Mouse (Mus musculus) midbrain, postnatal 0 days (tissue): ENCODE results near the gene Smtnl2. TPM values are rescaled to one million over a fixed set of nuclear protein-coding genes. Genes with fewer than 3 reads are reported as not detected.

ENCODE experiments used
- ATAC-seq: fragments of 200-750 bp; cut with Nextera tagmentation; 2 replicates; pipeline ENCODE4 v1.8.0; 2017; ENCODE audit warnings: moderate number of reproducible peaks, mild to moderate bottlenecking, moderate TSS enrichment, moderate library complexity; ENCODE audit not compliant: low FRiP score
- DNase-seq: peaks from one replicate; pipeline ENCODE4 v3.0.0-alpha.2; 2015; ENCODE audit warnings: low spot score
- H3K27ac ChIP-seq: fragments of 300-500 bp; sonication (generic); 2 replicates; pipeline ENCODE4 v1.5.1; 2014; ENCODE audit warnings: low read depth, mild to moderate bottlenecking, low read length, mixed read lengths
- H3K27me3 ChIP-seq: fragments of 300-500 bp; sonication (generic); 2 replicates; pipeline ENCODE4 v1.6.1; 2014; ENCODE audit warnings: low read length, control low read depth, mixed read lengths; ENCODE audit not compliant: insufficient read depth
- H3K36me3 ChIP-seq: fragments of 300-500 bp; sonication (generic); 2 replicates; pipeline ENCODE4 v1.6.1; 2014; ENCODE audit warnings: low read length, control low read depth, mixed read lengths; ENCODE audit not compliant: insufficient read depth
- H3K4me1 ChIP-seq: fragments of 300-500 bp; sonication (generic); 2 replicates; pipeline ENCODE4 v1.6.1; 2014; ENCODE audit warnings: mild to moderate bottlenecking, control low read depth, antibody characterized with exemption, low read length, mixed read lengths; ENCODE audit not compliant: insufficient read depth
- H3K4me2 ChIP-seq: fragments of 300-500 bp; sonication (generic); 2 replicates; pipeline ENCODE4 v1.6.1; 2014; ENCODE audit warnings: low read depth, mild to moderate bottlenecking, low read length, mixed read lengths; ENCODE audit not compliant: poor library complexity, severe bottlenecking
- H3K4me3 ChIP-seq: fragments of 300-500 bp; sonication (generic); 2 replicates; pipeline ENCODE4 v1.5.1; 2014; ENCODE audit warnings: low read depth, mild to moderate bottlenecking, low read length, moderate library complexity
- H3K9ac ChIP-seq: fragments of 300-500 bp; sonication (generic); replicated peaks from 2 replicates; pipeline ENCODE4 v1.6.1; 2014; ENCODE audit warnings: mild to moderate bottlenecking, low read length, moderate library complexity, mixed read lengths; ENCODE audit not compliant: poor library complexity, severe bottlenecking
- H3K9me3 ChIP-seq: fragments of 300-500 bp; sonication (generic); 2 replicates; pipeline ENCODE4 v1.6.1; 2016; ENCODE audit warnings: low read length, control low read depth
- CTCF ChIP-seq: IDR thresholded peaks from 2 replicates; pipeline ENCODE4 v1.5.1; 2016; ENCODE audit warnings: antibody characterized with exemption, mild to moderate bottlenecking
- WGBS: fragments of 180-500 bp; shearing (Covaris S2); extraction: QIAGEN DNeasy Blood & Tissue Kit; methylation state at CpG from one replicate; pipeline ENCODE4 v1.1.7; 2014; 5-methylcytosine and 5-hydroxymethylcytosine counted together
- polyA plus RNA-seq: library from polyadenylated mRNA; unstranded; fragments of >200 nt; fragmentation: Nextera tagmentation; extraction: Ambion mirVana; gene quantifications from 2 replicates; pipeline ENCODE4 v1.2.1, GENCODE M21; 2015
- total RNA-seq: library from RNA; depleted of rRNA; stranded (reverse); fragments of >200 nt; gene quantifications from 2 replicates; pipeline ENCODE4 v1.2.3, GENCODE M21; 2014

Smtnl2 gene
- total and polyA plus RNA-seq, 2 experiments from 2014 or later: 13.3 to 18.6 TPM

GRCm38 (mm10) chr11:72420460-72421122 lies 9.1 kb upstream of the Smtnl2 start:
- H3K36me3 ChIP-seq: no peaks in the 10 kb centered on the region
- H3K27ac ChIP-seq: no peak overlapping the region
- no peaks in the 10 kb centered on the region for H3K9me3 ChIP-seq
- WGBS: 85% methylated on average over 6 of the region's 6 CpGs
- DNase-seq (no peak), ATAC-seq (no peak)
- no peak overlapping the region for H3K4me2 ChIP-seq
- H3K4me3 ChIP-seq: no peak overlapping the region
- no peak overlapping the region for H3K9ac ChIP-seq
- H3K4me1 ChIP-seq: no peaks in the 10 kb centered on the region
- H3K27me3 ChIP-seq: no peaks in the 10 kb centered on the region
- no peak for TF ChIP-seq CTCF

GRCm38 (mm10) chr11:72419006-72419405 lies 7.5 kb upstream of the Smtnl2 start:
- Histone ChIP-seq H3K27me3 (no peaks in the 10 kb centered on the region), H3K4me1 (no peaks in the 10 kb centered on the region), H3K4me3 (no peak overlapping the region), H3K4me2 (no peak overlapping the region), H3K9ac (no peak overlapping the region), H3K9me3 (no peaks in the 10 kb centered on the region), H3K27ac (no peak overlapping the region), H3K36me3 (no peaks in the 10 kb centered on the region)
- no peak for TF ChIP-seq CTCF
- whole genome bisulfite sequencing: 86% methylated on average over 6 of the region's 6 CpGs
- DNase-seq (no peak), ATAC-seq (no peak)

GRCm38 (mm10) chr11:72418227-72418626 lies 6.7 kb upstream of the Smtnl2 start:
- DNase-seq: no peak

GRCm38 (mm10) chr11:72417376-72417775 lies 5.9 kb upstream of the Smtnl2 start:
- WGBS: 13% methylated on average over 4 of the region's 4 CpGs

More at GRCm38 (mm10) chr11:72418227-72418626, 6.7 kb upstream of the Smtnl2 start:
- Histone ChIP-seq H3K36me3 (no peaks in the 10 kb centered on the region), H3K4me1 (no peaks in the 10 kb centered on the region), H3K27me3 (no peaks in the 10 kb centered on the region), H3K4me3 (no peak overlapping the region), H3K9ac (no peak overlapping the region), H3K4me2 (no peak overlapping the region), H3K27ac (no peak overlapping the region), H3K9me3 (no peaks in the 10 kb centered on the region)
- TF ChIP-seq CTCF: no peak
- 37% methylated on average over 8 of the region's 8 CpGs for WGBS
- ATAC-seq: no peak

GRCm38 (mm10) chr11:72416666-72417065 lies 5.2 kb upstream of the Smtnl2 start:
- no peak for TF ChIP-seq CTCF
- Histone ChIP-seq H3K36me3 (no peaks in the 10 kb centered on the region), H3K9me3 (no peaks in the 10 kb centered on the region), H3K4me2 (no peak overlapping the region), H3K27ac (no peak overlapping the region), H3K9ac (no peak overlapping the region), H3K27me3 (no peaks in the 10 kb centered on the region; the same call in 1 of the 2 replicates), H3K4me1 (peaks cover under 1% of the 10 kb centered on the region; the same call in 1 of the 2 replicates), H3K4me3 (no peak overlapping the region)
- DNase-seq (no peak), ATAC-seq (no peak)
- 91% methylated on average over 5 of the region's 5 CpGs for WGBS

More at GRCm38 (mm10) chr11:72417376-72417775, 5.9 kb upstream of the Smtnl2 start:
- Histone ChIP-seq H3K27ac (no peak overlapping the region), H3K4me1 (no peaks in the 10 kb centered on the region), H3K27me3 (no peaks in the 10 kb centered on the region; the same call in 1 of the 2 replicates), H3K9ac (no peak overlapping the region), H3K36me3 (no peaks in the 10 kb centered on the region), H3K4me3 (no peak overlapping the region), H3K9me3 (no peaks in the 10 kb centered on the region), H3K4me2 (no peak overlapping the region)
- ATAC-seq (no peak), DNase-seq (no peak)
- TF ChIP-seq CTCF: no peak

- ATAC-seq (no peak), DNase-seq (no peak)
- Histone ChIP-seq H3K27ac (no peak overlapping the region), H3K9ac (no peak overlapping the region), H3K4me1 (peaks cover 3% of the 10 kb centered on the region; the same call in 1 of the 2 replicates), H3K4me3 (no peak overlapping the region), H3K27me3 (no peaks in the 10 kb centered on the region; the same call in 1 of the 2 replicates), H3K36me3 (no peaks in the 10 kb centered on the region), H3K4me2 (no peak overlapping the region), H3K9me3 (no peaks in the 10 kb centered on the region)
- no peak for TF ChIP-seq CTCF
- WGBS: 88% methylated on average over 8 of the region's 8 CpGs
These were observed 3.6 kb upstream of the Smtnl2 start for GRCm38 (mm10) chr11:72415155-72415554.
